Mouse (Mus musculus) CD4-positive, CD25-positive, alpha-beta regulatory T cell, adult 4 months (primary cell): Measurements from ENCODE around the gene Sox6. TPM values are rescaled to one million over a fixed set of nuclear protein-coding genes. Genes with fewer than 3 reads are reported as not detected.

Source experiments
- ATAC-seq: one replicate; pipeline ENCODE4 v1.8.0; 2017
- polyA plus RNA-seq, 2 experiments: library from polyadenylated mRNA; unstranded; fragments of 100-300 nt; shearing (Covaris generic); gene quantifications; one replicate each; pipeline ENCODE4 v1.2.1; 2017

The Sox6 gene
- polyA plus RNA-seq, 2 experiments from 2014 or later: not detected

DNA sequence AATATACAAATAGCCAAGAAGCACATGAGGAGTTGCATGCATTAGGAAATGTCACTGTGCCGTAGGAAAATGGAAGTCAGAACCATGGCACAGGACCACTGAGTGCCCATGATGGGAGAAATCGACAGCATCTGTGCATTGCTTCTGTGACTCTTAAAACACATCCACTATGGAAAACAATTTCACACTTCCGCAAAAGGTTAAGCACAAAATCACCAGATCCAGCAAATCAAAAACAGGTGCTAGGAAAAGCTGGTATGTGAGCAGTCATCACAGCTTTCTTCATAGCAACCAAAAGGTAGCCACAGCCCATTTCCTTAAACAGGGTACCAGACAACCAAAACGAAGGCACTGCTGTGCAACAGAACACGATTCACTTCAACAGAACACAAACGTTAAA is 52.9 kb downstream of the Sox6 start:
- ATAC-seq: no peak

DNA sequence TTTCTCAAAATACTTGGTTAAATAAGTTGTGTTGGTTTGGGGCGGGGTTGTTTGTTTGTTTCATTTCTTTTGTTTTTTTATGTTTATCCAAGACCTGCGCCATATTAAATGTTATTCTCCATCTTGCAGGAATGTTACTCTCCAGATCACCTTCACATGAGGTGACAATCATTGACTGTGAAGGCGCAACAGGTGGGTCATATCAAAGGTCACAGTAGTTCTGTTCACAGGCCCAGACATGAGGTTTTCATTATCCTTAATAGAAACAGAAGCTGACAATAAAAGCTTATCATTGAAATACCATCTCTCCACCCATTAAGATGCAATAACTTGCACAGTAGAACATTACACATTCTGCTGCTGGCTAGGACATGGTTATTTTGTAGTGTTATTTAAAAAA is 54.5 kb downstream of the Sox6 start:
- ATAC-seq: no peak

DNA sequence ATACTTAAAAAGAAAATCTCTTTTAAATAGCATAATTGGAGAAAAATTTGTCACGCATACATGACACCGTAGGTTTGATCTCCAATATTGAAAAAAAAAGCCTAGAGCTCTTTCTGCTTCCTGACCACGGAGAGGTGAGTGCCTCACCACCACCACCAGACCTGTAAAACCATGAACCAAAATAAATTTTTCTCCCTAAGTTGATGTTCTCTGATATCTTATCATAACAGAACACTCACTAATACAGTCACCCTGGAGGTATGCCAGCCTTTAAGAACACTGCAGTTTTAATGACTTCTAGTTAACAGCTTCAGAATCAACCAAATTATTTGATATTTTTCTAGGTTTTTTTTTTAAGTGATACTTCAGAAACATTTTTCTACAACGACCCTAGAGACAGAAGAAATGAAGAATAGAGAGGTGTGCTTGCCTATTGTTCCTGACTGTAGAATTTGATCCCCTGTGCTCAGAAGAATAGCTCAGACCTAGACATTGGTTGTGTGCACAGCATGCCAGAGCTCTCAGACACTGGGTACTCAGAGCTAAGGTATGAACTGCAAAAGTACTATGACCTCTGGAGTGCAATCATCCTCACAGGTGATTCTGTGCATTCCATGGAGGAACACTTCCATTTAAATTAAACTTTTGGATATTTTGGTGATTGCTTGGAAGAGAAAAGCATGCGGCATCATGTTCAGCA is 58.6 kb downstream of the Sox6 start:
- no peak for ATAC-seq

DNA sequence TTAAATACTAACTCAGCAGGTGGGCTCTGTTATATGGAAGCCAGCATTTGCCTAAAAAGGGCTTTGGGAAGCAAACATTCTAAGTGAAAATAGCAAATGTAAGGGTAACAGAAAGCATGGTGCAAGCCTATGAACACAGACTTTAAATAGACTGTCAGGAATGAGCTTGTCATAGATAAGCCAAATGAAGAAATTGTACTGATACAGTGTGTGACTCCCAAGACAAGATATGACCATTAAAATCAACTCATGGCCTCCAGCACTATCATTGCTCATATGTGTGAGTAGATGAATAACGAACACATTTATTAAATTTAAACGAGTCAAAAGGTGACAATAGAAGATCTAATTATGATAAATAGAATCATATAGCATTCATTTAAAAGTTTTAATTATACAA is 64.1 kb downstream of the Sox6 start:
- no peak for ATAC-seq

DNA sequence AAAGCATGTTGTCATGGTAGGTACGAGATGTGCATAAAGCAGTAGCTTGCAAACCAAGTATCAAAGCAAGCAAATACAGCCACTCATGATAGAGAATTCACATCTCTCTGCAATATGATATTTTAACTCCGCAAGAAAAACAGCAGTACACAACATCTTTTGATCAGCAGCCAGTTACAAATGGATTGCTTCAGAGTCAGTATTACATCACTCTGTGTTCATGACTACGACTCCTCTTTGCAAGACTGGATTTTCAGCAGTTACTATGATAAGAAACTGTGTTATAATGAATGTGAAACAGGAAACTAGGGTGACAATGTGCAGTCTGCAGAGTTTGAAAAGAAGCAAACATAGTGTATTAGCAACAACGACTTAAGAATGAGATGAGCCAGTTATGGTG is 71.4 kb downstream of the Sox6 start:
- ATAC-seq: no peak

DNA sequence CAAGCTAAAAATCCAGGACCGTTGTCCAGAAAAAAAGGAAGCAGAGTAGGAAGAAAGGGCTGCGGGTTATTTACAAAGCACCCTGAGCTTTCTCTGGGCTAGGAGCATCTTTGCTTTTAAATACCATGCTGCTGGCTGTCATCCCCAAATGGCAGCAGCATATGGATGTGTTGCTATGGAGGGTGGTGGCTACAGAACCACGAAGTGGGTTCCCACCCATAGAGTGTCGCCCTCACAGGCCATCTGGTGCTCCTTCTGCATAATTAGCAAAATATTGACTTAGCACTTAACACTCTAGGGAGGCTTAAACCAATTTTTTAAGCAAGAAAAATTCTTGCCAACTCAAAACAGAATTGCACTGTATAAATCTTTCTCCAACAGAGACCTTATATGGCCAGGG is 72.4 kb downstream of the Sox6 start:
- no peak for ATAC-seq

DNA sequence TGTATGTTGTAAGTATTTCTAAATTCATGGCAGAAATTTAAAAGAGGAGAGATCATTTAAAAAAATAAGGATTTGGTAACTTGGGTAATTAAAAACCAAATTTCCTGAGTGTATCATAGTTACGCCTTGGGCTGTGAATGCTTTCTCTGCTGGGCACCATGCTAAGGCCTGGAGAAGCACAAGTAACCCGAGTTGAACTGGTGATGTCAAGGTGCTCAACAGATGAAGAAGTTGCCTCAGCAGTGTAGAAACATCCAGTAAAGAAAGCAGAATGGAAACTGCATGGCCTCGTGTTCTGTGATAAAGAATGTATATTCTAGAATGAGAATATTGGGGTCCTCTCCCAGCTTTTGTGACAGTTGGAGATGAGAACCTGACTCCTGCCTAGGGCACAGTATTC is 85.5 kb downstream of the Sox6 start:
- ATAC-seq: no peak

DNA sequence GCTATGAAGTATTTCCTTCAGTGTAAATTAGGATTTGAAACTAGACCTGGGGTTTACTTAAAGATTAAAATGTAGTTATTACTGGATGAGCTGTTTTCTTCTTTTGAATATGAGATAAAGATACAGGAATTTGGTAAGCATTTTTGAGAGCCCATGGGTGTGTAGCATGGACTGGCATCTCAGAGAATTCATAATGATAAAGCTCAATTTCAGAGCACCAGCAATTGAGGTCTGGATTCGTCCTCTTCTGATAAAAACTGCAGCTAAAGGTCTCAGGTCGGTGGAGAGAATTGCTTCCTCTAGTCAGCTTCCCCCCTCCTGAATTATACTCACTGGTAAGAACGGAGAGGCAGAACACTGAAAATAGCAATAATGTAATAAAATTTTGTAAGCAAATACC is 86.4 kb downstream of the Sox6 start:
- no peak for ATAC-seq

DNA sequence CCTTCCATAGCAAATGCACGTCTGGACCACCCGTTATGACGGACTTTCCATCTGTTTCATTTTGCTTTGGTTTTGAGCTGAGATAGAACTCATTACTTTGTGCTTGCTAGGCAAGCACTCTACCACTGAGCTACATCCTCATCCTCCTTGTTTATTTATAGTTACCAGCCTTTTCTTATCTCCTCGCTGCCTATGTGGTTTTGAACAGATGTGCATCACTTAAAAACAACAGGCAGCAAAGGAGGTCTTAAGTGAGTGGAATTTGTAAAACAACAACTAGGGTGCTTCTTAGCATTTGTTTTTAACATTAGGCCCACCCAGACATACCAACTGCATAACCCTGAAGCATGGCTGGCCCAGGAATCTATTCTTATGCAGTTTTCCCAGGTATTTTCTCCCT is 86.9 kb downstream of the Sox6 start:
- ATAC-seq: no peak

DNA sequence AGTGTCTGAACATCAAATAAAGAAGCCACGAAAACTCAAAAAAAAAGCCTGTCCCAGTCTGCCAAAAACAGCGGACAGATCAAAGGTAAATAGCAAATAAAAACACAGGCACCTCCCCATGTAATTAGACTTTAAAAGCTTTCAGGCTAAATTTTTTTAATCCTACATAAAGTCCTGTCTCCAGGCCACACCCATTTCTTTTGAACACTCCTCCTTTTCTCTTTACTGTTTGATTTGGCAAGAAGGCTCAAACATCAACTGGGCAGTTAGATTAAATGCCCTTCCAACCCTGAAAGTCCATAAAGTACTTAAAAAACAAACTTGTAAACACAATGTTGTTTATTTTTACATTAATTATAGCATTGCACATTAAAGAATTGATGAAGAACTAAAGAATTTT is 90.7 kb downstream of the Sox6 start:
- no peak for ATAC-seq

DNA sequence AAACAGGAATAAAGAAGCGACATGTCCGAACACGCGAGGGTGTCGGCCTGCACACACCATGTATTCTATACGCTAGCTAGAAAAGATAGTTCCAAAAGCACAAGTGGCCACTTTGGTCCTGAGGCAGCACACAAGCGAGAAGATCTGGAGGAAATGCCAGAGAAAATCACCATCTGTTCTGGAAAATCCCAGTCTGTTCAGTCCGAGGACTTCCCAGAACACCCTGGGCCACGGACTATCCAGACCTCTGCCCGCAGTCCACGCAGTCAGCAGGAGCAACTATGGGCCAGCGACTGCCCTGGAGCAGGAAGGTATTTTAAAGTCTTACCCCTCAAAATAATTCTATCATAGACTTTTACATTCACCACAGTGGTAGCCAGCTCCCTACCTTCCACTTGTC is 92.0 kb downstream of the Sox6 start:
- ATAC-seq: no peak

DNA sequence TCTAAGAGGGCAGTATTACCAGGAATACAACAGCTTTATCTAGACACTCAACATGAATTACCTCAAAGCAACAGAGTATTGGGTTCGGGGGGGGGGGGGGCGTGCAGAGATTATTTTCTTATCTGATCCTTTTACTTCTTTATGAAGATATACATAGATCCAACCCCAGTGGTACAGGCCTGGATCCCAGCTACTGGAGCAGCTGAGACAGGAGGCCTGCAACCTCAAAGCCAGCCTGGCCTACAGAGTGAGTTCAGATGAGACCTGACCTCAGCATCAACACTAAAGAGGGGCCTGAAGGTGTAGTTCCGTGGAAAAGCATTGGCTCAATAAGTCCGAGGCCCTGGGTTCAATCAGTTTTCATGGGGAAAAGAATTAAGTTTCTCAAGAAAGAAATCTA is 93.1 kb downstream of the Sox6 start:
- ATAC-seq: no peak

DNA sequence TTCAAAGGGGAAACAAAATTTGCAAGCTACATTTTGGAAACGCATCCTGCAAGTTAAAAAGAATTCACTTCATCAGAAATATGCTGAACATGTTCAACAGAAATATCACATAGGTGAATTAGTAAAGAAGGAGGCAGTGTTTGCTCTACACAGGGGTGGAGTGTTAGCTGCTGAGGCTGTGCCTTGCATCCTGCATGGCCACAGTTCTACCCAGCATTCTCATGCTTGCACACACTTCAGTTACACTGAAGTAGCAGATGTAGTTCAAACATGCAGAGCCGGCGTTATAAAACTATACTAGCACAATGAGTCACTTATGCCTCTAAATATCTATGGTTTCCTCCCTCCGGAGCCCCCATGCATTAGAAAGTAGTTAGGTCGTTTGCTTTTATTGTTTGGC is 94.3 kb downstream of the Sox6 start:
- ATAC-seq: no peak

DNA sequence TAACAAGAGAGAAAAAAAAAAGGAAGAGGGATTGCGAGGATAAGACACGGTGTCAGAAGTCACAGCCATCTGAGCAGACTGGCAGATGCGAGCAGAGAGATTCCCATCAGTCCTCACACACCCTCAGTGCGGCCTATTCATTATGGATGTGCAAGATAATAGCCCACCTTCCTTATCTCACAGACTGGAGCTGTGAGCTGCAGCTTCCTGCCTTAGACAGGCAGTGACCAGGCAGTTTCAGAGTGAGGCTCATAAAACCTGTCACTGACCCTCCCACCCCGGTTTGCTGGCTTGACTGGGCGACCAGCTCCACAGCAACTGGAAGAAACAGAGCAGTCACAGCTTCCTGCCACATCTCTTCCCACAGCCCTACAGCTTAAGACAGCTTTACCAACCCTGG is 96.8 kb downstream of the Sox6 start:
- no peak for ATAC-seq

DNA sequence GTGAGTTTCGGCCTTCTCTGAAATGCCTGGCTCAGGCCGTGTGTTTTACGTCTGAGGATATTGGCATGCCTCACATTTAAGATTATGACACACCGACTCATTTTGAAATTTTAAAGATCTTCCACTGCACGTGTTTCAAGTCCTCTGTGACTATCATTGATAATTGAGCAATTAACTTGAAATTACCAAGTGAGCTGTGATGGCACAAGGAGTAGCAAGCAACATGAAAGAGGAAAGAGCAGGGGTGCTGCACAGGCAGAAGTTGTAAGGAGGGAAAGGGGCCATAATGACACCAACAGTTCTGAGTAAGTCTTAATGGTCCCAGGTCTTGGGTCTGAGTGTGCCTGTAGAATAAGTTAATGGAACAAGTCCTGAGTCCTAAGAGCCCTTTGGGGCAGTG is 99.3 kb downstream of the Sox6 start:
- no peak for ATAC-seq

DNA sequence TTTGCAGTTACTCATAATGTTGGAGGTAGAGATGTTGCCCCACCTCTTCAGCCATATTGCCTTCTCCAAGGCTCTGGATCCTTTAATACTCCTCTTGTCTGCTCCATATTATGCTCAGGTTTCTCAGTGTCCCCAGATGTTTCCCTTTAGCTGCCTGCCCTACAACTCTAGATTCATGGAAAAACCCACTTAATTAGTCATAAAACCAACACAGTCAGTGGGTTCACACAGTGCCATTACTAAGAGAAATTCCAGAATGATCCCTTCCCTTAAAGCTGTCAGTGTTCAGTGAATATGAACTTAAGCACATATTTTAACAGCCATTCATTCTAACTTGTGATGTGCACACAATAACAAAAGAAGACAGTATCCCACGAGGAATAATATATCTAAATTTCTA is 101.7 kb downstream of the Sox6 start:
- no peak for ATAC-seq

DNA sequence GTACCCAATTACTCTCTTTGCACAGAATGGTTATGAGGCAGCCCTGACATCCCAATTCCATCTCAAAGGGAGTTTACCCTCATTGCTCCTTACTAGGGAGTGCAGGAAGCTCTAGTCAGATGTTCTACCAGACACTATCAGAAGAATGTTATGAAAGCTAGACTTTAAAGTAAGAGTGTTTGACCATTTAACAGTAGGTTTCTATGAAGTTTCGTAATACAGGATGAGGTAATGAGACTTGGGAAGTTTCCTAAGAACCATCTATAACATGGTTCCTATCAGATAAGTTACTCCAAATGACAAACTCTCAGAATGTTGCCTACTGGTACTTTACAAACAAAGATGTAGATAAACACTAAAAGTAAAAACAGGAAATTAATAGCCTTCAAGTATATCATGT is 123.3 kb downstream of the Sox6 start:
- ATAC-seq: no peak

DNA sequence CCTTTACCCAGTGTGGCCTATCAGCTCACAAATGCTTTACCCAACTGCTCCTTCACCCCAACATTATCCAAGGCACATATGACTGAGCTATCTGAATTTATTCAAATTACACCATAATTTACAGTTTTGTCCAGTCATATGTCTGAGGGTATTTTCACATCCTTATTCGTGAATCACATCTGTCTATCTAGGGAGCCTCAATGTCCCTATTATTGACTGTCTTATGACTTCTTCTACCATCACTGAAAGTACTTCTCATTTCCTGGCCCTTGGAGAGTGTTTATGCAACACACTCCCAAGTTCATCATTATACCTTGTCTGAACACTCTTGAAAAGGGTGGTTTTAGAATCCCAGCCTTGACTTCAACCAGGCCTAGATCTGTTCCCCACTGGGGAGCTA is 128.3 kb downstream of the Sox6 start:
- ATAC-seq: no peak

DNA sequence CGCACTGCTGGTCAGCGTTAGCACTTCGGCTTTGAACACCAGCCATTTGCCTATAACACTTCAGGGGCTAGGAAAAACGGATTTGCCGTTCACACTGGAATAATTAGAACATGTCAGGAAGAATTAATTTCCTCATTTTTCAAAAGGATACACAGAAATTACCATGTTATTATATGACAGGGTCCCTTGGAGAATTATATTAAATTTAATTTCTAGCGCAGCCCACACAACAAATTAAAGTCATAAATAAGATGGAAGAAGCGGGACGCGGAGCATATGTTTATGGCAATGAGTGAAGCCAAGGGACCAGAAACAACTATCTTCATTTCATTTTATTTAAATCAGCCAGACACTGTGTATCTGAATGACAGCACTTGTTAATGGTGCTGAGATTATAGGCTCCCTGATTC is 133.8 kb downstream of the Sox6 start:
- no peak for ATAC-seq

DNA sequence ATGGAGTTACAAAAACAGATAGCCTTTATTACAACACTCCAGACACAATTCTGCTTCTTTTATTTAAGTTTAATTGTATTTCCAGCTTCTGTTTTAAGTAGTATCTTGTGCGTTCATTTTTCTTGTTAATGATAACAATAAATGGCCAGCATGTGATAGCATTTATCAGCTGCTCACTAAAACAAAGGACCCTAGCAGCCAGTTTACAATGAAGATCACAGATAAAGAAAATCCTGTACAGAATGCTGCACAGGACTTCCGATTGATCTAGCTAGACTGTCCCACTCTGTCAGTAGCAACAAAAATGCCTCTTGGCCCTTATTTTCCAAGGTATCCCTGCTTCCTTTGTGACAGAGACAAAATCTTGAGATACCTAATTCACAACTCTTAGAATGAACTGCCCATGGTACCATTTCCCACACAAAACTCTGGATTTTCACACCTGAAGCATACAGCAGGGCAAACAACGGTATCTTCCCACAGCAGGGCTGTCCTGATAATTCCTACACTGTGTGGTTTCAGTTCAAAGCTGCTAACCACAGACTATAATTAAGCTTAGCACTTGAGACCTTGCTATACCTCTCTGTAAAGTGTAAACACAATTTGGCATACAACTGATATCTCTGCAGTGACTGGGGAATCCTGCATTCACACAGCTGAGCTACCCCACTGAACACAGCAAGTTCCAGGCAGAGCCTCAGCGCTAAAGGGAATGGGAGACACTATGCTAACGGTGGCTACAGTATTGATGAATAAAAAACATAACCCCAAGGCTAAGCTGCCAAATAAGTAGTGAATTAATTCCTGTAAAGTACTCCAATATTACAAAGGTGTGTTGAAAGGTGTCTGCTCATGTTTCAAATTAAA is 134.4 kb downstream of the Sox6 start:
- no peak for ATAC-seq

DNA sequence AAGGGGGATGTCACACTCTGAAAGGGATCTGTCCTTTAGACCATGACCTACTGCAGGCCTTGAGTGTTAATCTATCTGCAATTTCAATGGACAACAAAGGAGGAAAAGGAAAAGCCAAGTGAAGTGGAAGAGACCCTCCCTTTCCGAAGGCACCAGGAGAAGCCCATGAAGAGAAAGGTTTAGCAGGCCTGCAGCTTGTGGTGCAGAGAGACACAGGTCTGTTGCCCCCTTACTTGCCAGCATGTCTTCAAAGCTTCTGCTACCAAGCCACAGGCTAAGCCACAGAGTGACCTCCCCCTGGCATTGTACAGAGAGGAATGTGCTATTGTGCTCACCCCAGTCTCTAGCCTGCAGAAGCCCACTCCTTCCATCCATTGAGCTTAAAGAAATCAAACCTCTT is 135.2 kb downstream of the Sox6 start:
- ATAC-seq: no peak

DNA sequence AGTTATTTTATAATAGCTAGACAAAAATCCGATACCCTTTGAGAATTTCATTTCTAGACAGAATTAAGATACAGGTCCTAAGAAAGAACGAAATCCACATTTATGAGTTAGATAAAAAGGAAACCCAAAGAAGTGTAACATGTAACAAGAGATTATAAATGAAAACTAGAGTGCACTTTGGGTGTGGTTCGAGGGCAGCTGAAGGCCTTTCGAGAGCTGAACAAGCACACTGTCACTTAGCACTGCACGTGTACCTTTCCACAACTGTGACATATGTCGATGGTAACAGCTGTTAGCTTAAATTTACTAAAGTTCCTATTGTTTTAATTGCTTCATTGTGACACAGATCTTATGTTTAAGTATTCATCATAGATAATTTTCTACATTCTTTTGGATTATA is 142.8 kb downstream of the Sox6 start:
- no peak for ATAC-seq

DNA sequence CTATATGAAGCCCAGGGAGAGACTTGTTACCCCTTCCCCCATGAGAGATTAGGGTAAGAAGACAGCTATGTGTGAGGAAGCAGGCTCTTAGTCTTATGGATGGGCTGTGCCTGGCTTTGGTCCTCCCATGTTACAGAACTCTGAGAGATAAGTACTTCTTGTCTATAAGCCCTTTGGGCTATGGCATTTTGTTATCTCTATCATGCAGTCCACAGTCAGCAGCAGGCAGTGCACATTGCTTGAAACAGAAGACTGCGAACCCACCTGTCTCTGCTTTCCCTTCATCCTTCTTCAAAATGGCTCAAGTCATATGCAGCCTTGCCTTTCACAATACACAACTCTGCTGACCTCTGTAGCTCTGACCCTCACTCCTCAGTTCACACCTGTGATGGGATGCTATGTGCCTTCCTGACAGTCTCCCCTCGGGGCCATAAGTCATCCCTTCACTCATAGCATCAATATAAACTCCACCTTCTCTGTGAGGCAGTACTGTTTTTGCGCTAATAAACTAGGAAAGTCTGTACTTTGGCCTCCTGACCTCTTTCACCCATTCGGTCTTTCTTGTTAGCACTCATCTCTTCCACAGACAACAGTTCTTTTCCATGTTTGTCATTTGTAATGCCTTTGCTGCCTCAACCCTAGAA is 143.4 kb downstream of the Sox6 start:
- ATAC-seq: no peak

DNA sequence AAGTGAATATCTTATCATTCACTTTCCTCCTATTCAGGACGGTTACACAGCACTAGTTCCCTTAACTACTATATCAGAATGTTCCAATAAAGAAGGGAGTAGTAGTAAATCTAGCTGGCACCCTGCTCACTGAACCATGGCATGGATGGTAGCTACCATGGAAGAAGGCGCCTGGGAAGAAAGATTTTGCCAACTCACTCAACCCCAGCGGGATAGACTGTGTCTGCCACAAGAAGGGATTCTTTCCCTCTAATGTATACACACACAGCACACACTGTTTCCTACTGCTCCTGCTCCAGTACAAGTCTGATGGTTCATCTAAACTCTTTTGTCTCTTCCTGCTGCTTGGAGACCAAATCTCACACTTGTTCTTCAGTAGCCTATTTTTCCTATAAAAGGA is 147.1 kb downstream of the Sox6 start:
- ATAC-seq: no peak
